10 mouse cellular contexts compared by ENCODE assay signal in genomic region chr3:89247466-89247865, GRCm38 (mm10). TPM values are rescaled to one million over a fixed set of nuclear protein-coding genes. Genes with fewer than 3 reads are reported as not detected.
DNase-seq lines count a peak whose midpoint lies in the region; ATAC-seq and TF ChIP-seq lines count a peak whose summit lies in the region.
"Had no signal": no experiment of that assay in that cellular context is flagged by ENCODE, and none has a peak within 500 bp of the region (broad histone marks: within the 10 kb centered on the region; RNA-seq: fewer than 3 reads in every experiment).

No protein-coding gene starts in this region.

- H3K27ac ChIP-seq in gastrocnemius, adult 2 months = no peak overlapping the region
- H3K27ac ChIP-seq in hindbrain, embryonic 13.5 days = no peak overlapping the region
- H3K27ac ChIP-seq in midbrain, embryonic 10.5 days (replicated peaks) = peak overlapping the region; percentile 93

- H3K4me1 ChIP-seq in E14TG2a.4 (replicated peaks; ENCODE audit: low read depth, low read length) = peaks cover 83% of the 10 kb centered on the region
- H3K4me1 ChIP-seq in hindbrain, embryonic 13.5 days (replicated peaks) = peaks cover 58% of the 10 kb centered on the region
- peaks cover 75% of the 10 kb centered on the region for H3K4me1 ChIP-seq in midbrain, embryonic 10.5 days

- no peak for TF ChIP-seq CTCF in gastrocnemius, adult 2 months (IDR thresholded peaks at IDR 0.05)
- no peak for TF ChIP-seq CTCF in E14TG2a.4 (conservative IDR thresholded peaks at IDR 0.05; ENCODE audit: low read length)

- peak overlapping the region; percentile 93 for H3K4me2 ChIP-seq in hindbrain, embryonic 13.5 days

- intact Hi-C loops in gastrocnemius, adult 2 months (cut with DNase I) = loop anchor here (2.0 kb wide), 1 partner anchor 61 kb away; no protein-coding TSS in a partner anchor

- H3K4me3 ChIP-seq in gastrocnemius, adult 2 months = peak overlapping the region; percentile 90; the same call in 1 of the 2 replicates
- H3K4me3 ChIP-seq in E14TG2a.4 (replicated peaks; ENCODE audit: low read length) = peak overlapping the region; percentile 90
- peak overlapping the region; percentile 72 for H3K4me3 ChIP-seq in hindbrain, embryonic 13.5 days
- peak overlapping the region; percentile 86 for H3K4me3 ChIP-seq in midbrain, embryonic 10.5 days

- no peak for ATAC-seq in hindbrain, embryonic 13.5 days (ENCODE audit: low FRiP score)

- WGBS in hindbrain, embryonic 13.5 days = 87% methylated on average over 4 of the region's 4 CpGs
- WGBS in midbrain, embryonic 10.5 days = 94% methylated on average over 4 of the region's 4 CpGs

- no peak for DNase-seq in gastrocnemius, adult 2 months
- no peak for DNase-seq in gastrocnemius, postnatal 25 days
- no peak for DNase-seq in midbrain, embryonic 10.5 days (ENCODE audit: low spot score)
- no peak for DNase-seq in embryo, embryonic 10.5 days (ENCODE audit: low spot score)
- no peak for DNase-seq in layer of hippocampus, postnatal 10 days (ENCODE audit: low spot score in 2 of 2)
- no peak for DNase-seq in left cerebral cortex, adult 8-10 months (ENCODE audit: low spot score in 2 of 2)
- DNase-seq: gastrocnemius, postnatal 10 days; lung, postnatal 36 days had no signal

- H3K9ac ChIP-seq in hindbrain, embryonic 13.5 days = peak overlapping the region; percentile 88; the same call in 1 of the 2 replicates

- peaks cover 26% of the 10 kb centered on the region for H3K27me3 ChIP-seq in E14TG2a.4 (ENCODE audit: insufficient read depth, low read length)
- peaks cover 3% of the 10 kb centered on the region; the same call in 1 of the 2 replicates for H3K27me3 ChIP-seq in hindbrain, embryonic 13.5 days
- peaks cover 52% of the 10 kb centered on the region for H3K27me3 ChIP-seq in midbrain, embryonic 10.5 days (ENCODE audit: low read depth, poor library complexity, severe bottlenecking)

- H3K36me3 ChIP-seq in E14TG2a.4 (ENCODE audit: insufficient read depth, low read length) = peaks cover 24% of the 10 kb centered on the region
- H3K36me3 ChIP-seq in hindbrain, embryonic 13.5 days = peaks cover 17% of the 10 kb centered on the region
- peaks cover 24% of the 10 kb centered on the region for H3K36me3 ChIP-seq in midbrain, embryonic 10.5 days

- no peaks in the 10 kb centered on the region for H3K9me3 ChIP-seq in E14TG2a.4 (ENCODE audit: low read length)
- H3K9me3 ChIP-seq in hindbrain, embryonic 13.5 days = no peaks in the 10 kb centered on the region
- H3K9me3 ChIP-seq in midbrain, embryonic 10.5 days (replicated peaks) = no peaks in the 10 kb centered on the region

RNA-seq across cellular contexts. Expression of gene Trim46, which starts 1.4 kb away (rescaled TPM):
- total RNA-seq in gastrocnemius, adult 2 months (2021) = under 1 TPM; 0.18 to 0.50 TPM
- under 1 TPM; 0.28 to 0.38 TPM for total RNA-seq in gastrocnemius, postnatal 25 days (2021)
- 64.3 and 68.1 TPM in 2 replicates for polyA plus RNA-seq in hindbrain, embryonic 13.5 days (2015; fragmentation: Nextera tagmentation; extraction: Ambion mirVana)
- 5.7 and 11.5 TPM in 2 replicates for polyA plus RNA-seq in midbrain, embryonic 10.5 days (2016; fragmentation: Nextera tagmentation; extraction: Ambion mirVana)
- total RNA-seq in layer of hippocampus, postnatal 10 days (2021) = 100 to 1,000 TPM; 101 to 112 TPM
- total RNA-seq in left cerebral cortex, adult 8-10 months (2022) = 10 to 100 TPM; 66.2 to 74.6 (median 68.4) TPM

RNA-seq across cellular contexts. Expression of gene Krtcap2, which starts 1.7 kb away (rescaled TPM):
- total RNA-seq in gastrocnemius, adult 2 months (2021) = 10 to 100 TPM; 62.9 to 79.7 TPM
- total RNA-seq in gastrocnemius, postnatal 25 days (2021) = 10 to 100 TPM; 66.6 to 78.8 TPM
- 205 and 209 TPM in 2 replicates for polyA plus RNA-seq in hindbrain, embryonic 13.5 days (2015; fragmentation: Nextera tagmentation; extraction: Ambion mirVana)
- polyA plus RNA-seq in midbrain, embryonic 10.5 days (2016; fragmentation: Nextera tagmentation; extraction: Ambion mirVana) = 268 and 282 TPM in 2 replicates
- 10 to 100 TPM; 72.8 to 95.1 TPM for total RNA-seq in layer of hippocampus, postnatal 10 days (2021)
- 10 to 100 TPM; 70.4 to 91.2 (median 83.7) TPM for total RNA-seq in left cerebral cortex, adult 8-10 months (2022)

RNA-seq across cellular contexts. Expression of gene Dpm3, which starts 11.7 kb away (rescaled TPM):
- 10 to 100 TPM; 16.4 to 26.9 TPM for total RNA-seq in gastrocnemius, adult 2 months (2021)
- 10 to 100 TPM; 24.7 to 28.8 TPM for total RNA-seq in gastrocnemius, postnatal 25 days (2021)
- 74.4 and 76.2 TPM in 2 replicates for polyA plus RNA-seq in hindbrain, embryonic 13.5 days (2015; fragmentation: Nextera tagmentation; extraction: Ambion mirVana)
- polyA plus RNA-seq in midbrain, embryonic 10.5 days (2016; fragmentation: Nextera tagmentation; extraction: Ambion mirVana) = 94.9 and 101 TPM in 2 replicates
- total RNA-seq in layer of hippocampus, postnatal 10 days (2021) = 10 to 100 TPM; 53.3 to 66.3 TPM
- total RNA-seq in left cerebral cortex, adult 8-10 months (2022) = 10 to 100 TPM; 51.6 to 64.2 (median 54.6) TPM

RNA-seq across cellular contexts. Expression of gene Muc1, which starts 18.6 kb away (rescaled TPM):
- under 1 TPM; 0.13 to 0.22 TPM for total RNA-seq in gastrocnemius, adult 2 months (2021)
- total RNA-seq in gastrocnemius, postnatal 25 days (2021) = under 1 TPM; 0.38 to 0.51 TPM
- polyA plus RNA-seq in hindbrain, embryonic 13.5 days (2015; fragmentation: Nextera tagmentation; extraction: Ambion mirVana) = 1.3 and 2.8 TPM in 2 replicates
- polyA plus RNA-seq in midbrain, embryonic 10.5 days (2016; fragmentation: Nextera tagmentation; extraction: Ambion mirVana) = 1.8 and 3.4 TPM in 2 replicates
- under 1 TPM; 0.66 to 0.89 TPM for total RNA-seq in layer of hippocampus, postnatal 10 days (2021)
- total RNA-seq in left cerebral cortex, adult 8-10 months (2022) = 1 to 10 TPM in 1 of 4 experiments, under 1 TPM in 3; 0.36 to 1.5 (median 0.67) TPM

RNA-seq across cellular contexts. Expression of gene Mtx1, which starts 20.6 kb away (rescaled TPM):
- 10 to 100 TPM; 40.7 to 51.4 TPM for total RNA-seq in gastrocnemius, adult 2 months (2021)
- total RNA-seq in gastrocnemius, postnatal 25 days (2021) = 10 to 100 TPM; 42.2 to 47.6 TPM
- polyA plus RNA-seq in hindbrain, embryonic 13.5 days (2015; fragmentation: Nextera tagmentation; extraction: Ambion mirVana) = 161 and 166 TPM in 2 replicates
- 238 TPM in 2 replicates for polyA plus RNA-seq in midbrain, embryonic 10.5 days (2016; fragmentation: Nextera tagmentation; extraction: Ambion mirVana)
- 100 to 1,000 TPM in 1 of 2 experiments, 10 to 100 TPM in 1; 92.8 to 109 TPM for total RNA-seq in layer of hippocampus, postnatal 10 days (2021)
- total RNA-seq in left cerebral cortex, adult 8-10 months (2022) = 100 to 1,000 TPM in 2 of 4 experiments, 10 to 100 TPM in 2; 95.4 to 105 (median 99.8) TPM

Comparison
In these comparisons a context has a peak if more than half of its experiments do, and no peak if none do; other contexts are left out.
1. RNA of gene Trim46, which starts 1.4 kb away (total RNA-seq): 101 to 112 TPM in layer of hippocampus, postnatal 10 days and 66.2 to 74.6 TPM in left cerebral cortex, adult 8-10 months; 0.18 to 0.50 TPM in gastrocnemius, adult 2 months and 0.28 to 0.38 TPM in gastrocnemius, postnatal 25 days; every median in the first group is over 10 times any median in the second.
2. Peak in every context shown above with its lines, with median percentiles within 50 percentile points of each other: H3K4me3 ChIP-seq.